In genomic region chr2:69939226-69939625, GRCm38 (mm10) we compare ENCODE assay signal across 23 mouse cellular contexts. TPM values are rescaled to one million over a fixed set of nuclear protein-coding genes. Genes with fewer than 3 reads are reported as not detected.
DNase-seq lines count a peak whose midpoint lies in the region; ATAC-seq lines count a peak whose summit lies in the region.
"Had no signal": no experiment of that assay in that cellular context is flagged by ENCODE, and none has a peak within 500 bp of the region (broad histone marks: within the 10 kb centered on the region; RNA-seq: fewer than 3 reads in every experiment).

No protein-coding gene starts in this region.

- no peak overlapping the region for H3K27ac ChIP-seq in heart, embryonic 11.5 days (ENCODE audit: low read depth, low read length)
- no peak overlapping the region for H3K27ac ChIP-seq in liver, embryonic 11.5 days (ENCODE audit: low read depth, low read length)
- H3K27ac ChIP-seq: embryonic facial prominence, embryonic 15.5 days; heart, embryonic 15.5 days; hindbrain, embryonic 10.5 days; hindbrain, postnatal 0 days; kidney, postnatal 0 days; layer of hippocampus, adult 2 months had no signal

- H3K9me3 ChIP-seq in heart, embryonic 11.5 days (replicated peaks; ENCODE audit: control insufficient read depth, low read length): no peaks in the 10 kb centered on the region
- H3K9me3 ChIP-seq in liver, embryonic 11.5 days (ENCODE audit: control insufficient read depth, low read length): no peaks in the 10 kb centered on the region
- H3K9me3 ChIP-seq: embryonic facial prominence, embryonic 15.5 days; heart, embryonic 15.5 days; hindbrain, embryonic 10.5 days had no signal

- H3K4me2 ChIP-seq in heart, embryonic 11.5 days: no peak overlapping the region
- H3K4me2 ChIP-seq in liver, embryonic 11.5 days: no peak overlapping the region
- H3K4me2 ChIP-seq: embryonic facial prominence, embryonic 15.5 days; heart, embryonic 15.5 days had no signal

- WGBS in heart, embryonic 11.5 days (ENCODE audit: insufficient replicate concordance): 74% methylated on average over 4 of the region's 4 CpGs
- 36% methylated on average over 4 of the region's 4 CpGs for WGBS in liver, embryonic 11.5 days

- peaks cover 5% of the 10 kb centered on the region; the same call in 1 of the 2 replicates for H3K36me3 ChIP-seq in heart, embryonic 11.5 days (ENCODE audit: control insufficient read depth, insufficient read depth, low read length)
- 0 out of 2 replicates have a peak, but pooled peaks cover 8% of the 10 kb centered on the region for H3K36me3 ChIP-seq in liver, embryonic 11.5 days (ENCODE audit: control insufficient read depth, insufficient read depth, low read length)

- H3K9ac ChIP-seq in heart, embryonic 11.5 days (ENCODE audit: low read depth, low read length): no peak overlapping the region
- no peak overlapping the region for H3K9ac ChIP-seq in liver, embryonic 11.5 days (ENCODE audit: low read depth, low read length)
- H3K9ac ChIP-seq: embryonic facial prominence, embryonic 15.5 days; heart, embryonic 15.5 days had no signal

- no peak for DNase-seq in heart, postnatal 4 days
- peak; percentile 6 for DNase-seq in c-Kit-positive CD71-negative TER-119-negative erythroid progenitor cells, embryonic 14.5 days (ENCODE audit: low read depth)
- DNase-seq in liver, embryonic 11.5 days (ENCODE audit: low spot score): no peak
- no peak for DNase-seq in layer of hippocampus, adult 9-11 months
- DNase-seq in left cerebral cortex, postnatal 36 days (ENCODE audit: low spot score in 2 of 2): no peak
- DNase-seq in B cell, adult 2 months: no peak
- DNase-seq: adrenal gland, adult 2 months; cerebellum, adult 11-12 months; cerebellum, postnatal 14 days; kidney, adult 11 months; left cerebral cortex, postnatal 4 days; lung, postnatal 10 days; right cerebral cortex, postnatal 4 days; thymus, adult 2 months had no signal

- ATAC-seq in heart, embryonic 11.5 days (replicated peaks; ENCODE audit: insufficient number of reproducible peaks, low FRiP score, low TSS enrichment): 0 out of 2 replicates have a peak, but pooled peaks have one; percentile 63
- peak; percentile 98 for ATAC-seq in liver, embryonic 11.5 days (replicated peaks; ENCODE audit: low FRiP score)
- ATAC-seq in megakaryocyte progenitor cell, adult 5-6 weeks (replicated peaks; ENCODE audit: poor library complexity): peak; percentile 96
- ATAC-seq: hindbrain, postnatal 0 days had no signal

- intact Hi-C loops in left cerebral cortex, postnatal 36 days (cut with DNase I): no loop called here

- no peaks in the 10 kb centered on the region for H3K4me1 ChIP-seq in heart, embryonic 11.5 days (ENCODE audit: control insufficient read depth, insufficient read depth, low read length)
- peaks cover 3% of the 10 kb centered on the region for H3K4me1 ChIP-seq in liver, embryonic 11.5 days (replicated peaks; ENCODE audit: control insufficient read depth, insufficient read depth, low read length)
- H3K4me1 ChIP-seq: embryonic facial prominence, embryonic 15.5 days; heart, embryonic 15.5 days; hindbrain, embryonic 10.5 days had no signal

- no peak overlapping the region for H3K4me3 ChIP-seq in heart, embryonic 11.5 days (ENCODE audit: low read depth, low read length)
- no peak overlapping the region for H3K4me3 ChIP-seq in liver, embryonic 11.5 days (ENCODE audit: low read depth, low read length)
- H3K4me3 ChIP-seq: embryonic facial prominence, embryonic 15.5 days; heart, embryonic 15.5 days; hindbrain, embryonic 10.5 days; layer of hippocampus, adult 2 months had no signal

- H3K27me3 ChIP-seq in heart, embryonic 11.5 days (ENCODE audit: control insufficient read depth, insufficient read depth, low read length): no peaks in the 10 kb centered on the region
- H3K27me3 ChIP-seq in liver, embryonic 11.5 days (replicated peaks; ENCODE audit: control insufficient read depth, insufficient read depth, low read length): no peaks in the 10 kb centered on the region
- H3K27me3 ChIP-seq: CH12.LX; embryonic facial prominence, embryonic 15.5 days; heart, embryonic 15.5 days had no signal

RNA-seq across cellular contexts. Expression of gene Ubr3, which starts 42.2 kb away (rescaled TPM):
- 13.8 and 14.7 TPM in 2 replicates for polyA plus RNA-seq in heart, embryonic 11.5 days (2014; fragmentation: Nextera tagmentation; extraction: Ambion mirVana)
- total RNA-seq in heart, postnatal 4 days (2021): 10 to 100 TPM; 87.2 to 88.7 TPM
- 11.3 and 11.5 TPM in 2 replicates for polyA plus RNA-seq in liver, embryonic 11.5 days (2014; fragmentation: Nextera tagmentation; extraction: Ambion mirVana)
- total RNA-seq in megakaryocyte progenitor cell, adult 5-6 weeks (2015): 34.8 and 42.0 TPM in 2 replicates
- total RNA-seq in megakaryocyte progenitor cell, adult 5-6 weeks (2017): 31.7 and 45.8 TPM in 2 replicates
- total RNA-seq in left cerebral cortex, postnatal 36 days (2021): 100 to 1,000 TPM; 132 to 159 TPM

RNA-seq across cellular contexts. Expression of gene Mettl5, which starts 53.8 kb away (rescaled TPM):
- polyA plus RNA-seq in heart, embryonic 11.5 days (2014; fragmentation: Nextera tagmentation; extraction: Ambion mirVana): 34.7 and 36.4 TPM in 2 replicates
- 10 to 100 TPM; 21.6 to 22.1 TPM for total RNA-seq in heart, postnatal 4 days (2021)
- polyA plus RNA-seq in liver, embryonic 11.5 days (2014; fragmentation: Nextera tagmentation; extraction: Ambion mirVana): 67.9 and 68.1 TPM in 2 replicates
- 41.4 and 42.9 TPM in 2 replicates for total RNA-seq in megakaryocyte progenitor cell, adult 5-6 weeks (2015)
- 35.3 and 44.0 TPM in 2 replicates for total RNA-seq in megakaryocyte progenitor cell, adult 5-6 weeks (2017)
- 10 to 100 TPM; 11.4 to 12.8 TPM for total RNA-seq in left cerebral cortex, postnatal 36 days (2021)
